In the genomic region with DNA sequence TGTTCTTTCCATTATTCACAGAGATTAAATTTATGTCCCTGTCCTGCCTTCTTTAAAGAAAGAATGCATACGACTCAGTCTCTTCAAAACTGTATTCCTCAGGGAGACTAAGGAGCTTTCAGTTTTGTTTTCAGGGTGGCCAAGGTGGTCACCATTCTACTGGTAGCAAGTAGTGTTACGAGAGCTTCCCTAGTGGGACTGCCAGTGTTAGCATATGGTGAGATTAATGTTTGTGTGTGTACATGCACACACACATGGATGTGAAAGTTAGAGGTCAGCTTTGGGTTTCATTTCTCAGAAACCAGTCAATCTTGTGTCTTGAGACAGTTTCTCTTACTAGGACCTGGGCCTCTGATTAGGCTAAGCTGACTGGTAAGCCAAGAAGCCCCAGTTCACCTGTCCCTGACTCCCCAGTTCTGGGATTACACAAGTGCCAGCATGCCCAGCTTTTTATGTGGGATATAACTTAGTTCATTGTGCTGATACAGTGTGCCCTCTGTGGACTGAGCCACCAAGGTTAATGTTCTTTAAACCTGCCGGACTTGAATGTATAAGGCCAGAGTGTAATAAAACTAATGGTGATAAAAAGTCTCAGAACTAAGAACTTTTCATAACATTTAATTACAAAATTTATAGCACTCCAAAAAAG, we compare ENCODE assay signal across 23 mouse cellular contexts. TPM values are rescaled to one million over a fixed set of nuclear protein-coding genes. Genes with fewer than 3 reads are reported as not detected.
A peak's percentile ranks its signal among the peaks of the same experiment; 100 is the strongest.
DNase-seq lines count a peak whose midpoint lies in the region; ATAC-seq and TF ChIP-seq lines count a peak whose summit lies in the region.
"Had no signal": no experiment of that assay in that cellular context is flagged by ENCODE, and none has a peak within 500 bp of the region (broad histone marks: within the 10 kb centered on the region; RNA-seq: fewer than 3 reads in every experiment).

No protein-coding gene starts in this region.

- H3K9ac ChIP-seq in midbrain, postnatal 0 days (replicated peaks; ENCODE audit: low read length, poor library complexity, severe bottlenecking) = no peak overlapping the region
- H3K9ac ChIP-seq: forebrain, embryonic 15.5 days; hindbrain, embryonic 12.5 days; lung, embryonic 14.5 days had no signal

- no peaks in the 10 kb centered on the region for H3K9me3 ChIP-seq in midbrain, postnatal 0 days (ENCODE audit: low read length)
- H3K9me3 ChIP-seq: forebrain, embryonic 15.5 days; hindbrain, embryonic 12.5 days had no signal

- peak; percentile 10 for DNase-seq in adrenal gland, postnatal 10 days
- no peak for DNase-seq in adrenal gland, postnatal 4 days (ENCODE audit: low spot score in 2 of 2)
- DNase-seq in B cell, adult 2 months = peak; percentile 16 to 19
- DNase-seq in induced T-regulatory cell, adult 2 months (ENCODE audit: low read depth) = peak; percentile 22
- no peak for DNase-seq in cerebellum, postnatal 10 days
- no peak for DNase-seq in left cerebral cortex, adult 11 months (ENCODE audit: low spot score)
- DNase-seq in midbrain, postnatal 0 days (ENCODE audit: low spot score) = no peak
- DNase-seq: adrenal gland, adult 2 months; cerebellum, adult 8-10 months; embryo, embryonic 11 days; heart, adult 18-20 months; kidney, adult 18-20 months; lung, embryonic 14.5 days; spleen, adult 18-20 months had no signal

- no peak overlapping the region for H3K4me3 ChIP-seq in small intestine, adult 2 months (ENCODE audit: low read depth, low read length)
- H3K4me3 ChIP-seq in midbrain, postnatal 0 days (ENCODE audit: low read depth, low read length) = no peak overlapping the region
- H3K4me3 ChIP-seq: forebrain, embryonic 15.5 days; hindbrain, embryonic 12.5 days had no signal

- peak overlapping the region; percentile 78 for H3K27ac ChIP-seq in small intestine, adult 2 months (ENCODE audit: insufficient read depth, low read depth, low read length)
- H3K27ac ChIP-seq in midbrain, postnatal 0 days (ENCODE audit: low read depth, low read length) = no peak overlapping the region
- H3K27ac ChIP-seq: forebrain, embryonic 15.5 days; hindbrain, embryonic 12.5 days had no signal

- no peak for ATAC-seq in midbrain, postnatal 0 days (ENCODE audit: low FRiP score)
- ATAC-seq: forebrain, embryonic 15.5 days had no signal

- no peak overlapping the region for H3K4me2 ChIP-seq in midbrain, postnatal 0 days (ENCODE audit: low read depth, low read length, poor library complexity, severe bottlenecking)
- H3K4me2 ChIP-seq: forebrain, embryonic 15.5 days; hindbrain, embryonic 12.5 days; lung, embryonic 14.5 days had no signal

- WGBS in small intestine, adult 2 months = 26% methylated on average over 3 of the region's 3 CpGs
- WGBS in midbrain, postnatal 0 days = 78% methylated on average over 3 of the region's 3 CpGs

- no peak for TF ChIP-seq POLR2A in small intestine, adult 2 months (IDR thresholded peaks at IDR 0.05; ENCODE audit: low read depth, low read length)

- TF ChIP-seq CTCF in small intestine, adult 2 months (IDR thresholded peaks at IDR 0.05; ENCODE audit: extremely low read depth, insufficient read length, insufficient replicate concordance, low read depth, low read length) = no peak
- TF ChIP-seq CTCF in midbrain, postnatal 0 days (IDR thresholded peaks at IDR 0.05) = no peak

- H3K36me3 ChIP-seq in small intestine, adult 2 months (ENCODE audit: control insufficient read depth, insufficient read depth, low read length) = peaks cover 8% of the 10 kb centered on the region
- H3K36me3 ChIP-seq in midbrain, postnatal 0 days (ENCODE audit: insufficient read depth, low read length) = peaks cover 7% of the 10 kb centered on the region; the same call in 1 of the 2 replicates

- H3K27me3 ChIP-seq in small intestine, adult 2 months (ENCODE audit: control insufficient read depth, insufficient read depth, low read length) = no peaks in the 10 kb centered on the region
- no peaks in the 10 kb centered on the region for H3K27me3 ChIP-seq in midbrain, postnatal 0 days (ENCODE audit: insufficient read depth, low read length)
- H3K27me3 ChIP-seq: forebrain, embryonic 15.5 days; hindbrain, embryonic 12.5 days had no signal

- peaks cover 13% of the 10 kb centered on the region; the same call in 1 of the 2 replicates for H3K4me1 ChIP-seq in small intestine, adult 2 months (ENCODE audit: control insufficient read depth, insufficient read depth, insufficient read length, low read length)
- 0 out of 2 replicates have a peak, but pooled peaks cover 4% of the 10 kb centered on the region for H3K4me1 ChIP-seq in midbrain, postnatal 0 days (ENCODE audit: insufficient read depth, low read length)

RNA-seq across cellular contexts. Expression of a gene that starts 9.4 kb away (rescaled TPM):
- 10 to 100 TPM; 62.0 to 63.9 TPM for total RNA-seq in adrenal gland, postnatal 10 days (2021)
- 10 to 100 TPM; 60.8 to 64.5 TPM for total RNA-seq in adrenal gland, postnatal 4 days (2021)
- 8.5 and 9.0 TPM in 2 replicates for polyA plus RNA-seq in small intestine, adult 2 months (2012; rRNA removed)
- total RNA-seq in midbrain, postnatal 0 days (2014; rRNA removed) = 107 and 121 TPM in 2 replicates
- 60.0 and 66.5 TPM in 2 replicates for polyA plus RNA-seq in midbrain, postnatal 0 days (2015; fragmentation: Nextera tagmentation; extraction: Ambion mirVana)

RNA-seq across cellular contexts. Expression of a gene that starts 36.3 kb away (rescaled TPM):
- total RNA-seq in adrenal gland, postnatal 10 days (2021) = 10 to 100 TPM; 88.7 to 94.6 TPM
- 10 to 100 TPM; 75.0 to 85.9 TPM for total RNA-seq in adrenal gland, postnatal 4 days (2021)
- 7.9 and 9.8 TPM in 2 replicates for polyA plus RNA-seq in small intestine, adult 2 months (2012; rRNA removed)
- total RNA-seq in midbrain, postnatal 0 days (2014; rRNA removed) = 19.7 and 30.3 TPM in 2 replicates
- polyA plus RNA-seq in midbrain, postnatal 0 days (2015; fragmentation: Nextera tagmentation; extraction: Ambion mirVana) = 55.4 and 59.8 TPM in 2 replicates

RNA-seq across cellular contexts. Expression of a gene that starts 59.7 kb away (rescaled TPM):
- total RNA-seq in adrenal gland, postnatal 10 days (2021) = not detected
- under 1 TPM; 0.08 to 0.20 TPM for total RNA-seq in adrenal gland, postnatal 4 days (2021)
- polyA plus RNA-seq in small intestine, adult 2 months (2012; rRNA removed) = 0.08 TPM in 1 of 2 replicates, not detected in the other
- total RNA-seq in midbrain, postnatal 0 days (2014; rRNA removed) = 0.66 TPM in 1 of 2 replicates, not detected in the other
- polyA plus RNA-seq in midbrain, postnatal 0 days (2015; fragmentation: Nextera tagmentation; extraction: Ambion mirVana) = 0.20 and 0.35 TPM in 2 replicates
- total RNA-seq: adrenal gland, adult 2 months; gastrocnemius, adult 18-20 months; heart, adult 18-20 months; megakaryocyte-erythroid progenitor cell, adult 5-6 weeks; monocyte, adult 5-6 weeks had no signal
- polyA plus RNA-seq: adrenal gland, adult 2 months; forebrain, embryonic 15.5 days; heart, embryonic 16.5 days; large intestine, adult 2 months; limb, embryonic 14.5 days had no signal

Comparison
In these comparisons a context has a peak if more than half of its experiments do, and no peak if none do; other contexts are left out.
1. DNase-seq: peak in adrenal gland, postnatal 10 days (single experiment), B cell, adult 2 months (2 of 2) and induced T-regulatory cell, adult 2 months (single experiment); none in adrenal gland, postnatal 4 days (0 of 2), cerebellum, postnatal 10 days (0 of 2), left cerebral cortex, adult 11 months (single experiment) and midbrain, postnatal 0 days (single experiment).